Comparison of ENCODE assay signal across 7 mouse cellular contexts in genomic region chr2:128687558-128688120, GRCm38 (mm10). TPM values are rescaled to one million over a fixed set of nuclear protein-coding genes. Genes with fewer than 3 reads are reported as not detected.
DNase-seq lines count a peak whose midpoint lies in the region; ATAC-seq lines count a peak whose summit lies in the region.

No protein-coding gene starts in this region.

- H3K27me3 ChIP-seq in lung, embryonic 16.5 days (ENCODE audit: control insufficient read depth, insufficient read depth, low read depth, low read length), result no peaks in the 10 kb centered on the region
- H3K27me3 ChIP-seq in forebrain, embryonic 12.5 days, result 0 out of 2 replicates have a peak, but pooled peaks cover 5% of the 10 kb centered on the region
- no peaks in the 10 kb centered on the region for H3K27me3 ChIP-seq in limb, embryonic 15.5 days
- H3K27me3 ChIP-seq in stomach, embryonic 14.5 days (ENCODE audit: control insufficient read depth, insufficient read depth, low read length), result no peaks in the 10 kb centered on the region

- peaks cover 9% of the 10 kb centered on the region for H3K36me3 ChIP-seq in lung, embryonic 16.5 days (ENCODE audit: control insufficient read depth, insufficient read depth, low read length)
- H3K36me3 ChIP-seq in forebrain, embryonic 12.5 days (replicated peaks), result peaks cover 13% of the 10 kb centered on the region
- H3K36me3 ChIP-seq in limb, embryonic 15.5 days, result peaks cover 16% of the 10 kb centered on the region
- H3K36me3 ChIP-seq in stomach, embryonic 14.5 days (ENCODE audit: control insufficient read depth, insufficient read depth, low read length), result peaks cover 12% of the 10 kb centered on the region; the same call in 1 of the 2 replicates

- peak overlapping the region; percentile 89 for H3K27ac ChIP-seq in lung, embryonic 16.5 days (ENCODE audit: low read length)
- peak overlapping the region; percentile 79 for H3K27ac ChIP-seq in forebrain, embryonic 12.5 days
- H3K27ac ChIP-seq in limb, embryonic 15.5 days, result peak overlapping the region; percentile 95
- peak overlapping the region; percentile 87 for H3K27ac ChIP-seq in stomach, embryonic 14.5 days (ENCODE audit: low read length)

- H3K4me1 ChIP-seq in lung, embryonic 16.5 days (replicated peaks; ENCODE audit: control insufficient read depth, insufficient read depth, low read length), result peaks cover 8% of the 10 kb centered on the region
- peaks cover 14% of the 10 kb centered on the region for H3K4me1 ChIP-seq in forebrain, embryonic 12.5 days
- peaks cover 14% of the 10 kb centered on the region for H3K4me1 ChIP-seq in limb, embryonic 15.5 days
- H3K4me1 ChIP-seq in stomach, embryonic 14.5 days (ENCODE audit: control insufficient read depth, insufficient read depth, low read length), result peaks cover 10% of the 10 kb centered on the region; the same call in 1 of the 2 replicates

- whole genome bisulfite sequencing in lung, embryonic 16.5 days, result 45% methylated on average over 10 of the region's 10 CpGs
- 47% methylated on average over 10 of the region's 10 CpGs for WGBS in forebrain, embryonic 12.5 days
- 37% methylated on average over 10 of the region's 10 CpGs for WGBS in limb, embryonic 15.5 days
- WGBS in stomach, embryonic 14.5 days, result 46% methylated on average over 10 of the region's 10 CpGs

- peak overlapping the region; percentile 99 for H3K9ac ChIP-seq in lung, embryonic 16.5 days (ENCODE audit: low read length)
- peak overlapping the region; percentile 91 for H3K9ac ChIP-seq in forebrain, embryonic 12.5 days
- H3K9ac ChIP-seq in limb, embryonic 15.5 days, result peak overlapping the region; percentile 98; the same call in 1 of the 2 replicates
- peak overlapping the region; percentile 98; the same call in 1 of the 2 replicates for H3K9ac ChIP-seq in stomach, embryonic 14.5 days (replicated peaks; ENCODE audit: low read depth, low read length)

- no peaks in the 10 kb centered on the region for H3K9me3 ChIP-seq in lung, embryonic 16.5 days (ENCODE audit: control insufficient read depth, low read length)
- H3K9me3 ChIP-seq in forebrain, embryonic 12.5 days, result no peaks in the 10 kb centered on the region
- H3K9me3 ChIP-seq in limb, embryonic 15.5 days, result no peaks in the 10 kb centered on the region
- no peaks in the 10 kb centered on the region for H3K9me3 ChIP-seq in stomach, embryonic 14.5 days (ENCODE audit: control insufficient read depth, low read depth, low read length)

- peak; percentile 82 for ATAC-seq in lung, embryonic 16.5 days (ENCODE audit: low read depth)
- peak; percentile 86 for ATAC-seq in forebrain, embryonic 12.5 days (ENCODE audit: low FRiP score)
- ATAC-seq in limb, embryonic 15.5 days (ENCODE audit: insufficient number of reproducible peaks, low FRiP score, low TSS enrichment, low read depth), result peak; percentile 87
- ATAC-seq in stomach, embryonic 14.5 days (ENCODE audit: insufficient number of reproducible peaks, insufficient read depth, low FRiP score, low read depth), result peak; percentile 83; the same call in 1 of the 2 replicates

- peak overlapping the region; percentile 92 for H3K4me3 ChIP-seq in lung, embryonic 16.5 days (ENCODE audit: low read length)
- H3K4me3 ChIP-seq in forebrain, embryonic 12.5 days (replicated peaks), result peak overlapping the region; percentile 87
- H3K4me3 ChIP-seq in limb, embryonic 15.5 days, result peak overlapping the region; percentile 95
- H3K4me3 ChIP-seq in stomach, embryonic 14.5 days (ENCODE audit: low read depth, low read length), result peak overlapping the region; percentile 98

- DNase-seq in lung, adult 18-20 months, result no peak
- no peak for DNase-seq in gastrocnemius, postnatal 4 days (ENCODE audit: low spot score in 2 of 2)
- no peak for DNase-seq in cerebellum, adult 11-12 months

- H3K4me2 ChIP-seq in lung, embryonic 16.5 days (ENCODE audit: low read depth, low read length), result peak overlapping the region; percentile 58
- H3K4me2 ChIP-seq in forebrain, embryonic 12.5 days, result peak overlapping the region; percentile 61
- peak overlapping the region; percentile 49 for H3K4me2 ChIP-seq in limb, embryonic 15.5 days
- H3K4me2 ChIP-seq in stomach, embryonic 14.5 days (replicated peaks; ENCODE audit: low read depth, low read length), result peak overlapping the region; percentile 30

RNA-seq across cellular contexts. Expression of gene Anapc1, which starts 0.4 kb away (rescaled TPM):
- polyA plus RNA-seq in lung, embryonic 16.5 days (2015; fragmentation: Nextera tagmentation; extraction: Ambion mirVana), result 56.8 and 60.7 TPM in 2 replicates
- 98.8 and 99.9 TPM in 2 replicates for polyA plus RNA-seq in forebrain, embryonic 12.5 days (2016; fragmentation: Nextera tagmentation; extraction: Ambion mirVana)
- 50.5 and 57.0 TPM in 2 replicates for polyA plus RNA-seq in limb, embryonic 15.5 days (2015; fragmentation: Nextera tagmentation; extraction: Ambion mirVana)
- polyA plus RNA-seq in stomach, embryonic 14.5 days (2014; fragmentation: Nextera tagmentation; extraction: Ambion mirVana), result 86.0 and 86.3 TPM in 2 replicates
- 10 to 100 TPM; 66.8 to 74.1 TPM for total RNA-seq in gastrocnemius, postnatal 4 days (2021)

RNA-seq across cellular contexts. Expression of gene Mertk, which starts 11.1 kb away (rescaled TPM):
- polyA plus RNA-seq in lung, embryonic 16.5 days (2015; fragmentation: Nextera tagmentation; extraction: Ambion mirVana), result 7.8 and 9.2 TPM in 2 replicates
- polyA plus RNA-seq in forebrain, embryonic 12.5 days (2016; fragmentation: Nextera tagmentation; extraction: Ambion mirVana), result 2.2 and 2.7 TPM in 2 replicates
- polyA plus RNA-seq in limb, embryonic 15.5 days (2015; fragmentation: Nextera tagmentation; extraction: Ambion mirVana), result 10.7 and 11.0 TPM in 2 replicates
- 5.4 and 6.1 TPM in 2 replicates for polyA plus RNA-seq in stomach, embryonic 14.5 days (2014; fragmentation: Nextera tagmentation; extraction: Ambion mirVana)
- 1 to 10 TPM; 4.7 to 5.8 TPM for total RNA-seq in gastrocnemius, postnatal 4 days (2021)
